10 mouse cellular contexts compared by ENCODE assay signal in the genomic region with DNA sequence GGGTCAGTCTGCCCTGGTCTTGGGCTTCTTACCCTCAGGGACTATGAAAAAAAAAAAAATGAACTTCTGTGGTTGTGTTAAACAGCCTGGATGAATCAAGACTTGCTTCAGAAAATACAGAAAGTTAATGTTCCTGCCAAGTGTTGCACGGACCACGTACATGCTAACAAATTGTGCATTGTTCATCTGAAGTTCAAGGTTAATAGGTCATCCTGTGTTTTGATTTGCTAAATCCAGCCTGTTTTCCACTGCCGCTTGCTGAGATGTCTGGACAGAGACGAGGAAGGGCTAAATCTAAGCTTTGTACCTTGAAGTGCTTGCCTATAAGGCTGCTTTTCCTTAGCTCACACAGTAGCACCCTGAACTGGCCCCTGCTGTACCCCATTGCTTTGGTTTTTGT.
A peak's percentile ranks its signal among the peaks of the same experiment; 100 is the strongest.
DNase-seq lines count a peak whose midpoint lies in the region; ATAC-seq and TF ChIP-seq lines count a peak whose summit lies in the region.
"Had no signal": no experiment of that assay in that cellular context is flagged by ENCODE, and none has a peak within 500 bp of the region (broad histone marks: within the 10 kb centered on the region; RNA-seq: fewer than 3 reads in every experiment).

No protein-coding gene starts in this region.

- TF ChIP-seq POLR2A in kidney, adult 2 months (IDR thresholded peaks at IDR 0.05; ENCODE audit: low read depth, low read length): no peak

- H3K4me1 ChIP-seq in kidney, adult 2 months (ENCODE audit: control insufficient read depth, insufficient read depth, low read length): peaks cover 10% of the 10 kb centered on the region; the same call in 1 of the 2 replicates
- peaks cover 28% of the 10 kb centered on the region for H3K4me1 ChIP-seq in heart, embryonic 16.5 days (ENCODE audit: control insufficient read depth, insufficient read depth, low read length)

- H3K9me3 ChIP-seq in heart, embryonic 16.5 days (replicated peaks; ENCODE audit: control insufficient read depth, low read length): no peaks in the 10 kb centered on the region
- H3K9me3 ChIP-seq: hindbrain, embryonic 12.5 days had no signal

- H3K36me3 ChIP-seq in kidney, adult 2 months (ENCODE audit: control insufficient read depth, insufficient read depth, low read length): no peaks in the 10 kb centered on the region
- no peaks in the 10 kb centered on the region for H3K36me3 ChIP-seq in heart, embryonic 16.5 days (ENCODE audit: control insufficient read depth, insufficient read depth)
- H3K36me3 ChIP-seq: hindbrain, embryonic 12.5 days had no signal

- peak; percentile 14; the same call in 1 of the 2 replicates for ATAC-seq in heart, embryonic 16.5 days (replicated peaks; ENCODE audit: extremely low read depth, insufficient read depth, low FRiP score)

- peak; percentile 77 for DNase-seq in kidney, adult 2 months
- DNase-seq in kidney, postnatal 4 days: no peak
- peak; percentile 34 for DNase-seq in adrenal gland, postnatal 14 days
- peak; percentile 30 for DNase-seq in lung, postnatal 10 days
- DNase-seq in urinary bladder, postnatal 10 days (ENCODE audit: low spot score): no peak
- no peak for DNase-seq in layer of hippocampus, postnatal 25 days (ENCODE audit: extremely low spot score in 1 of 2, low spot score in 1 of 2)
- DNase-seq: midbrain, embryonic 14.5 days had no signal

- H3K27ac ChIP-seq in kidney, adult 2 months (ENCODE audit: insufficient read depth, low read depth, low read length): peak overlapping the region; percentile 73
- H3K27ac ChIP-seq in heart, embryonic 16.5 days (ENCODE audit: low read length): peak overlapping the region; percentile 47; the same call in 1 of the 2 replicates
- H3K27ac ChIP-seq: hindbrain, embryonic 12.5 days had no signal

- 54% methylated on average over 4 of the region's 4 CpGs for WGBS in kidney, adult 2 months
- WGBS in heart, embryonic 16.5 days: 42% methylated on average over 4 of the region's 4 CpGs

- no peak overlapping the region for H3K9ac ChIP-seq in heart, embryonic 16.5 days (ENCODE audit: low read length)
- H3K9ac ChIP-seq: hindbrain, embryonic 12.5 days had no signal

- TF ChIP-seq CTCF in kidney, adult 2 months (conservative IDR thresholded peaks at IDR 0.05; ENCODE audit: insufficient read depth, insufficient read length, low read depth, low read length): no peak

- no peaks in the 10 kb centered on the region for H3K27me3 ChIP-seq in kidney, adult 2 months (replicated peaks; ENCODE audit: control insufficient read depth, insufficient read depth, low read length)
- no peaks in the 10 kb centered on the region for H3K27me3 ChIP-seq in heart, embryonic 16.5 days (ENCODE audit: control insufficient read depth, insufficient read depth, low read length)
- H3K27me3 ChIP-seq: hindbrain, embryonic 12.5 days had no signal

- H3K4me2 ChIP-seq in heart, embryonic 16.5 days (ENCODE audit: low read depth, low read length): no peak overlapping the region
- H3K4me2 ChIP-seq: hindbrain, embryonic 12.5 days; liver, embryonic 11.5 days had no signal

- no peak overlapping the region for H3K4me3 ChIP-seq in kidney, adult 2 months (ENCODE audit: insufficient read depth, low read depth, low read length)
- no peak overlapping the region for H3K4me3 ChIP-seq in heart, embryonic 16.5 days (ENCODE audit: low read length)
- H3K4me3 ChIP-seq: hindbrain, embryonic 12.5 days had no signal

Comparison
In these comparisons a context has a peak if more than half of its experiments do, and no peak if none do; other contexts are left out.
1. DNase-seq: peak in kidney, adult 2 months (single experiment), adrenal gland, postnatal 14 days (single experiment) and lung, postnatal 10 days (single experiment); none in kidney, postnatal 4 days (0 of 2), urinary bladder, postnatal 10 days (single experiment) and layer of hippocampus, postnatal 25 days (0 of 2).